Mouse (Mus musculus): Measurements from ENCODE around the gene Myom1.

DNA sequence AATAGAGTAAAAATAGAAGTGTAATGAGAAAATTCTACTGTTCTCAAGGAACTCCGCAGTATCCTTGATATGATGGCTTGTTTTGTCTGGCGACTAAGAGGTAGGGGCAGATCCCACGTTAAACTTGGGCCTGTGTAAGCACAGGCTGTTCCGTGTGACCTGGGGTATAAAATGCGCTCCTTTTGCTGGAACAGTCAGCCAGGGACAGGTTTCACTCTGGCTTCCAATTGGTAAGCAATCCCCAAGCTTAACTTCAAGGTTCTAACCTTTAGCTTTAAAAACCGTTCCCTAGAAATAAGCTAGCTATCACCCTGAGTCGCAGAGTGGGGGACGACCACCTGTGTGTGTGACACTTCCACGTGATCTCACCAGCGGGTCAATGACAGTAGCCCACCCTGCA is 30.3 kb downstream of the Myom1 start:
- no peak for TF ChIP-seq POLR2A (IDR thresholded peaks at IDR 0.05; ENCODE audit: control insufficient read depth, low read depth, low read length)
- no peak for TF ChIP-seq CTCF (IDR thresholded peaks at IDR 0.05; ENCODE audit: control insufficient read depth, insufficient read depth, insufficient replicate concordance, low read depth, low read length)
